Comparison of ENCODE assay signal across 8 mouse cellular contexts in the genomic region with DNA sequence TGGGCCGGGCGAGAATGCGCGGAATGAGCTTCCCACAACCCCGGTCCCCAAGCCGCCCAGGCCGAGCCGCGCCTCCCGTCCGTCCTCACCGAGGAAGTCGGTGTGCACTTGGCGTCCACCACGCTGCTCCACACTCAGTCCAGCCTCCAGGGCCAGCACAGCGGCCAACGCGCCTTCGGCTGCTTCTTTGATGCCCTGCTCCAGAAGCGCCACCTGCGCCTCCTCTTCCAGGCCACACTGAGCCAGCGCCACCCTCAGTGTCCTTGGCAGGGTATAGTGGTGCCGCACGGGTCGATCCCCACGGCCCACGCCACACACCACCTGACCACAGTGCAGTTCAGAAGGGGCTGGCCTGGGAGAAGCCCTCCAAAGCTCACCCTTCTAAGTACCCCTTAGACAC. TPM values are rescaled to one million over a fixed set of nuclear protein-coding genes. Genes with fewer than 3 reads are reported as not detected.
A peak's percentile ranks its signal among the peaks of the same experiment; 100 is the strongest.
DNase-seq lines count a peak whose midpoint lies in the region; ATAC-seq and TF ChIP-seq lines count a peak whose summit lies in the region.

No protein-coding gene starts in this region.

- intact Hi-C loops in heart, adult 2 months (cut with DNase I): loop anchor here (1.0 to 2.0 kb wide), 2 partner anchors 22 to 59 kb away; a partner anchor contains a TSS

- H3K36me3 ChIP-seq in heart, adult 2 months (ENCODE audit: control insufficient read depth, insufficient read depth, low read length): no peaks in the 10 kb centered on the region
- no peaks in the 10 kb centered on the region for H3K36me3 ChIP-seq in E14TG2a.4 (ENCODE audit: insufficient read depth, low read length)
- H3K36me3 ChIP-seq in forebrain, embryonic 10.5 days (replicated peaks): no peaks in the 10 kb centered on the region
- no peaks in the 10 kb centered on the region for H3K36me3 ChIP-seq in liver, embryonic 11.5 days (ENCODE audit: control insufficient read depth, insufficient read depth, low read length)

- TF ChIP-seq POLR2A in heart, adult 2 months (IDR thresholded peaks at IDR 0.05; ENCODE audit: insufficient read depth, low read depth, low read length): no peak

- ATAC-seq in liver, embryonic 11.5 days (replicated peaks; ENCODE audit: low FRiP score): no peak; the same call in 1 of the 2 replicates

- TF ChIP-seq EP300 in heart, adult 2 months (IDR thresholded peaks at IDR 0.05; ENCODE audit: insufficient read depth, low read depth, low read length): no peak

- WGBS in heart, adult 2 months: 5% methylated on average over 27 of the region's 27 CpGs
- WGBS in forebrain, embryonic 10.5 days: 11% methylated on average over 26 of the region's 27 CpGs
- WGBS in liver, embryonic 11.5 days: 10% methylated on average over 27 of the region's 27 CpGs

- H3K4me1 ChIP-seq in heart, adult 2 months (ENCODE audit: control insufficient read depth, insufficient read depth, low read length): peaks cover 6% of the 10 kb centered on the region
- peaks cover 84% of the 10 kb centered on the region for H3K4me1 ChIP-seq in E14TG2a.4 (replicated peaks; ENCODE audit: low read depth, low read length)
- peaks cover 27% of the 10 kb centered on the region for H3K4me1 ChIP-seq in forebrain, embryonic 10.5 days
- peaks cover 6% of the 10 kb centered on the region for H3K4me1 ChIP-seq in liver, embryonic 11.5 days (replicated peaks; ENCODE audit: control insufficient read depth, insufficient read depth, low read length)

- peak overlapping the region; percentile 86 for H3K9ac ChIP-seq in heart, adult 2 months (ENCODE audit: low read depth, low read length)
- H3K9ac ChIP-seq in liver, embryonic 11.5 days (ENCODE audit: low read depth, low read length): peak overlapping the region; percentile 85

- peak overlapping the region; percentile 60 for H3K4me3 ChIP-seq in heart, adult 2 months
- H3K4me3 ChIP-seq in E14TG2a.4 (replicated peaks; ENCODE audit: low read length): peak overlapping the region; percentile 84
- H3K4me3 ChIP-seq in forebrain, embryonic 10.5 days: peak overlapping the region; percentile 57
- H3K4me3 ChIP-seq in liver, embryonic 11.5 days (ENCODE audit: low read depth, low read length): peak overlapping the region; percentile 53

- peak overlapping the region; percentile 98 for H3K4me2 ChIP-seq in liver, embryonic 11.5 days

- no peaks in the 10 kb centered on the region for H3K9me3 ChIP-seq in E14TG2a.4 (ENCODE audit: low read length)
- no peaks in the 10 kb centered on the region for H3K9me3 ChIP-seq in forebrain, embryonic 10.5 days
- no peaks in the 10 kb centered on the region for H3K9me3 ChIP-seq in liver, embryonic 11.5 days (ENCODE audit: control insufficient read depth, low read length)

- no peaks in the 10 kb centered on the region for H3K27me3 ChIP-seq in heart, adult 2 months (ENCODE audit: control insufficient read depth, insufficient read depth, low read length)
- peaks cover 6% of the 10 kb centered on the region; the same call in 1 of the 2 replicates for H3K27me3 ChIP-seq in E14TG2a.4 (ENCODE audit: insufficient read depth, low read length)
- H3K27me3 ChIP-seq in forebrain, embryonic 10.5 days (ENCODE audit: poor library complexity, severe bottlenecking): peaks cover 28% of the 10 kb centered on the region; the same call in 1 of the 2 replicates
- H3K27me3 ChIP-seq in liver, embryonic 11.5 days (replicated peaks; ENCODE audit: control insufficient read depth, insufficient read depth, low read length): no peaks in the 10 kb centered on the region

- no peaks in the 10 kb centered on the region for H3K79me2 ChIP-seq in heart, adult 2 months (replicated peaks; ENCODE audit: control insufficient read depth, insufficient read depth, low read length)

- DNase-seq in heart, adult 2 months: no peak
- no peak for DNase-seq in heart, adult 18-20 months
- no peak for DNase-seq in forebrain, embryonic 10.5 days (ENCODE audit: extremely low spot score, low spot score)
- DNase-seq in liver, embryonic 11.5 days (ENCODE audit: low spot score): no peak
- no peak for DNase-seq in ovary, postnatal 10 days (ENCODE audit: low spot score)
- DNase-seq in retina, embryonic 14.5 days (ENCODE audit: low spot score): no peak
- DNase-seq in gastrocnemius, postnatal 4 days (ENCODE audit: low spot score in 2 of 2): no peak

- no peak for TF ChIP-seq CTCF in heart, adult 2 months (IDR thresholded peaks at IDR 0.05)
- TF ChIP-seq CTCF in E14TG2a.4 (conservative IDR thresholded peaks at IDR 0.05; ENCODE audit: low read length): no peak

- peak overlapping the region; percentile 92 for H3K27ac ChIP-seq in heart, adult 2 months
- peak overlapping the region; percentile 91 for H3K27ac ChIP-seq in forebrain, embryonic 10.5 days
- H3K27ac ChIP-seq in liver, embryonic 11.5 days (ENCODE audit: low read depth, low read length): peak overlapping the region; percentile 70

RNA-seq across cellular contexts. Expression of a gene that starts 5.5 kb away (rescaled TPM):
- total RNA-seq in heart, adult 2 months (2021): 10 to 100 TPM; 24.4 to 27.0 TPM
- polyA plus RNA-seq in heart, adult 2 months (2012; rRNA removed): 78.0 and 79.1 TPM in 2 replicates
- 10 to 100 TPM; 28.3 to 30.5 TPM for total RNA-seq in heart, adult 18-20 months (2021)
- 2.5 TPM in 2 replicates for polyA plus RNA-seq in forebrain, embryonic 10.5 days (2016; fragmentation: Nextera tagmentation; extraction: Ambion mirVana)
- 0.89 and 1.2 TPM in 2 replicates for polyA plus RNA-seq in liver, embryonic 11.5 days (2014; fragmentation: Nextera tagmentation; extraction: Ambion mirVana)
- total RNA-seq in gastrocnemius, postnatal 4 days (2021): 10 to 100 TPM; 65.5 to 69.4 TPM

RNA-seq across cellular contexts. Expression of a gene that starts 6.7 kb away (rescaled TPM):
- total RNA-seq in heart, adult 2 months (2021): 10 to 100 TPM; 14.7 to 18.2 TPM
- polyA plus RNA-seq in heart, adult 2 months (2012; rRNA removed): 29.5 and 32.9 TPM in 2 replicates
- total RNA-seq in heart, adult 18-20 months (2021): 10 to 100 TPM; 13.1 to 17.1 TPM
- 59.7 TPM in 2 replicates for polyA plus RNA-seq in forebrain, embryonic 10.5 days (2016; fragmentation: Nextera tagmentation; extraction: Ambion mirVana)
- 41.0 and 53.5 TPM in 2 replicates for polyA plus RNA-seq in liver, embryonic 11.5 days (2014; fragmentation: Nextera tagmentation; extraction: Ambion mirVana)
- total RNA-seq in gastrocnemius, postnatal 4 days (2021): 10 to 100 TPM; 34.7 to 38.0 TPM

RNA-seq across cellular contexts. Expression of a gene that starts 16.4 kb away (rescaled TPM):
- total RNA-seq in heart, adult 2 months (2021): 1 to 10 TPM; 1.1 to 1.7 TPM
- polyA plus RNA-seq in heart, adult 2 months (2012; rRNA removed): 2.2 and 6.4 TPM in 2 replicates
- 1 to 10 TPM in 1 of 2 experiments, under 1 TPM in 1; 0.69 to 8.4 TPM for total RNA-seq in heart, adult 18-20 months (2021)
- 0.71 TPM in 1 of 2 replicates, not detected in the other for polyA plus RNA-seq in forebrain, embryonic 10.5 days (2016; fragmentation: Nextera tagmentation; extraction: Ambion mirVana)
- 38.7 and 41.1 TPM in 2 replicates for polyA plus RNA-seq in liver, embryonic 11.5 days (2014; fragmentation: Nextera tagmentation; extraction: Ambion mirVana)
- total RNA-seq in gastrocnemius, postnatal 4 days (2021): 1 to 10 TPM; 1.9 to 2.2 TPM

RNA-seq across cellular contexts. Expression of a gene that starts 21.3 kb away (rescaled TPM):
- 10 to 100 TPM; 12.4 to 14.4 TPM for total RNA-seq in heart, adult 2 months (2021)
- polyA plus RNA-seq in heart, adult 2 months (2012; rRNA removed): 13.7 and 15.8 TPM in 2 replicates
- 10 to 100 TPM; 12.0 to 20.2 TPM for total RNA-seq in heart, adult 18-20 months (2021)
- 0.43 and 0.47 TPM in 2 replicates for polyA plus RNA-seq in forebrain, embryonic 10.5 days (2016; fragmentation: Nextera tagmentation; extraction: Ambion mirVana)
- 3.3 and 3.4 TPM in 2 replicates for polyA plus RNA-seq in liver, embryonic 11.5 days (2014; fragmentation: Nextera tagmentation; extraction: Ambion mirVana)
- total RNA-seq in gastrocnemius, postnatal 4 days (2021): 1 to 10 TPM; 5.1 to 5.2 TPM

RNA-seq across cellular contexts. Expression of a gene that starts 21.4 kb away (rescaled TPM):
- 10 to 100 TPM; 43.9 to 45.1 TPM for total RNA-seq in heart, adult 2 months (2021)
- polyA plus RNA-seq in heart, adult 2 months (2012; rRNA removed): 83.3 and 95.0 TPM in 2 replicates
- total RNA-seq in heart, adult 18-20 months (2021): 10 to 100 TPM; 38.3 to 47.6 TPM
- polyA plus RNA-seq in forebrain, embryonic 10.5 days (2016; fragmentation: Nextera tagmentation; extraction: Ambion mirVana): 128 and 130 TPM in 2 replicates
- 126 and 132 TPM in 2 replicates for polyA plus RNA-seq in liver, embryonic 11.5 days (2014; fragmentation: Nextera tagmentation; extraction: Ambion mirVana)
- total RNA-seq in gastrocnemius, postnatal 4 days (2021): 10 to 100 TPM; 73.6 to 74.5 TPM
